Mouse (Mus musculus): ENCODE measurements at regions not wholly inside any gene's neighbourhood (a gene's known extent, or its start where the extent isn't known, plus 50 kb on each side); places are given as distances from the start of the nearest gene placed in this dataset.

- no peaks in the 10 kb centered on the region for H3K9me3 ChIP-seq (ENCODE audit: control insufficient read depth, low read length)
- WGBS, result 70% methylated on average over 2 of the region's 2 CpGs
- no peak overlapping the region for H3K4me2 ChIP-seq (replicated peaks)
- no peak for ATAC-seq (ENCODE audit: low FRiP score)
- H3K27ac ChIP-seq, result no peak overlapping the region
- 0 out of 2 replicates have a peak, but pooled peaks cover 4% of the 10 kb centered on the region for H3K4me1 ChIP-seq (replicated peaks; ENCODE audit: control insufficient read depth, insufficient read depth, low read length)
- no peak for DNase-seq (ENCODE audit: low spot score)
- no peak overlapping the region for H3K9ac ChIP-seq
- H3K27me3 ChIP-seq (ENCODE audit: control insufficient read depth, insufficient read depth, low read length), result no peaks in the 10 kb centered on the region
- no peaks in the 10 kb centered on the region for H3K36me3 ChIP-seq (replicated peaks; ENCODE audit: control insufficient read depth, insufficient read depth)
- H3K4me3 ChIP-seq (replicated peaks; ENCODE audit: low read length), result no peak overlapping the region
These were observed 182.7 kb upstream of the Mki67 start for GRCm38 (mm10) chr7:135898876-135899275.

GRCm38 (mm10) chr7:135899765-135900164 is 183.6 kb upstream of the Mki67 start:
- no peaks in the 10 kb centered on the region for H3K9me3 ChIP-seq (ENCODE audit: control insufficient read depth, low read length)
- 79% methylated on average over 5 of the region's 5 CpGs for WGBS
- no peak overlapping the region for H3K4me2 ChIP-seq (replicated peaks)
- H3K9ac ChIP-seq, result no peak overlapping the region
- ATAC-seq (ENCODE audit: low FRiP score), result no peak
- H3K4me1 ChIP-seq (replicated peaks; ENCODE audit: control insufficient read depth, insufficient read depth, low read length), result 0 out of 2 replicates have a peak, but pooled peaks cover 4% of the 10 kb centered on the region
- DNase-seq (ENCODE audit: low spot score), result no peak
- no peak overlapping the region for H3K4me3 ChIP-seq (replicated peaks; ENCODE audit: low read length)
- no peak overlapping the region for H3K27ac ChIP-seq
- H3K36me3 ChIP-seq (replicated peaks; ENCODE audit: control insufficient read depth, insufficient read depth), result no peaks in the 10 kb centered on the region
- H3K27me3 ChIP-seq (ENCODE audit: control insufficient read depth, insufficient read depth, low read length), result no peaks in the 10 kb centered on the region

GRCm38 (mm10) chr7:135900861-135901321 is 184.7 kb upstream of the Mki67 start:
- no peak for DNase-seq (ENCODE audit: low spot score)
- Histone ChIP-seq H3K27me3 (ENCODE audit: control insufficient read depth, insufficient read depth, low read length) (no peaks in the 10 kb centered on the region), H3K9ac (no peak overlapping the region), H3K4me2 (replicated peaks) (no peak overlapping the region), H3K4me1 (replicated peaks; ENCODE audit: control insufficient read depth, insufficient read depth, low read length) (0 out of 2 replicates have a peak, but pooled peaks cover 4% of the 10 kb centered on the region), H3K36me3 (replicated peaks; ENCODE audit: control insufficient read depth, insufficient read depth) (no peaks in the 10 kb centered on the region), H3K4me3 (replicated peaks; ENCODE audit: low read length) (no peak overlapping the region), H3K27ac (no peak overlapping the region), H3K9me3 (ENCODE audit: control insufficient read depth, low read length) (no peaks in the 10 kb centered on the region)
- WGBS, result 45% methylated on average over 10 of the region's 10 CpGs
- ATAC-seq (ENCODE audit: low FRiP score), result no peak

GRCm38 (mm10) chr7:135902106-135903055 is 186.2 kb upstream of the Mki67 start:
- Histone ChIP-seq H3K36me3 (replicated peaks; ENCODE audit: control insufficient read depth, insufficient read depth) (no peaks in the 10 kb centered on the region), H3K27me3 (ENCODE audit: control insufficient read depth, insufficient read depth, low read length) (no peaks in the 10 kb centered on the region), H3K27ac (no peak overlapping the region), H3K9ac (no peak overlapping the region), H3K4me1 (replicated peaks; ENCODE audit: control insufficient read depth, insufficient read depth, low read length) (0 out of 2 replicates have a peak, but pooled peaks cover 4% of the 10 kb centered on the region), H3K4me2 (replicated peaks) (no peak overlapping the region), H3K4me3 (replicated peaks; ENCODE audit: low read length) (no peak overlapping the region), H3K9me3 (ENCODE audit: control insufficient read depth, low read length) (no peaks in the 10 kb centered on the region)
- ATAC-seq (ENCODE audit: low FRiP score) (no peak), DNase-seq (ENCODE audit: low spot score) (no peak)
- WGBS, result 78% methylated on average over 13 of the region's 13 CpGs

- H3K4me1 ChIP-seq (replicated peaks; ENCODE audit: control insufficient read depth, insufficient read depth, low read length), result no peaks in the 10 kb centered on the region
- H3K36me3 ChIP-seq (replicated peaks; ENCODE audit: control insufficient read depth, insufficient read depth), result no peaks in the 10 kb centered on the region
- H3K4me3 ChIP-seq (replicated peaks; ENCODE audit: low read length), result no peak overlapping the region
- DNase-seq (ENCODE audit: low spot score) (no peak), ATAC-seq (ENCODE audit: low FRiP score) (no peak)
- no peaks in the 10 kb centered on the region for H3K27me3 ChIP-seq (ENCODE audit: control insufficient read depth, insufficient read depth, low read length)
- H3K4me2 ChIP-seq (replicated peaks), result no peak overlapping the region
- no peak overlapping the region for H3K9ac ChIP-seq
- H3K9me3 ChIP-seq (ENCODE audit: control insufficient read depth, low read length), result no peaks in the 10 kb centered on the region
- H3K27ac ChIP-seq, result no peak overlapping the region
These were observed 195.2 kb upstream of the Mki67 start for GRCm38 (mm10) chr7:135911376-135911775.

GRCm38 (mm10) chr7:135913923-135914634 is 197.9 kb upstream of the Mki67 start:
- no peak for ATAC-seq (ENCODE audit: low FRiP score)
- no peak for DNase-seq (ENCODE audit: low spot score)

GRCm38 (mm10) chr7:135923876-135924275 is 207.7 kb upstream of the Mki67 start:
- Histone ChIP-seq H3K36me3 (replicated peaks; ENCODE audit: control insufficient read depth, insufficient read depth) (no peaks in the 10 kb centered on the region), H3K27ac (no peak overlapping the region), H3K9me3 (ENCODE audit: control insufficient read depth, low read length) (no peaks in the 10 kb centered on the region), H3K4me2 (replicated peaks) (no peak overlapping the region), H3K27me3 (ENCODE audit: control insufficient read depth, insufficient read depth, low read length) (no peaks in the 10 kb centered on the region), H3K4me3 (replicated peaks; ENCODE audit: low read length) (no peak overlapping the region), H3K4me1 (replicated peaks; ENCODE audit: control insufficient read depth, insufficient read depth, low read length) (no peaks in the 10 kb centered on the region), H3K9ac (no peak overlapping the region)
- DNase-seq (ENCODE audit: low spot score) (no peak), ATAC-seq (ENCODE audit: low FRiP score) (no peak)
- WGBS, result 70% methylated on average over 7 of the region's 7 CpGs

More at GRCm38 (mm10) chr7:135913923-135914634, 197.9 kb upstream of the Mki67 start:
- Histone ChIP-seq H3K9ac (no peak overlapping the region), H3K27me3 (ENCODE audit: control insufficient read depth, insufficient read depth, low read length) (no peaks in the 10 kb centered on the region), H3K4me1 (replicated peaks; ENCODE audit: control insufficient read depth, insufficient read depth, low read length) (no peaks in the 10 kb centered on the region), H3K27ac (no peak overlapping the region), H3K36me3 (replicated peaks; ENCODE audit: control insufficient read depth, insufficient read depth) (no peaks in the 10 kb centered on the region), H3K4me2 (replicated peaks) (no peak overlapping the region), H3K4me3 (replicated peaks; ENCODE audit: low read length) (no peak overlapping the region), H3K9me3 (ENCODE audit: control insufficient read depth, low read length) (no peaks in the 10 kb centered on the region)
- 87% methylated on average over 3 of the region's 3 CpGs for WGBS

- H3K36me3 ChIP-seq (replicated peaks; ENCODE audit: control insufficient read depth, insufficient read depth), result no peaks in the 10 kb centered on the region
- WGBS, result 74% methylated on average over 4 of the region's 4 CpGs
- H3K4me3 ChIP-seq (replicated peaks; ENCODE audit: low read length), result no peak overlapping the region
- DNase-seq (ENCODE audit: low spot score) (no peak), ATAC-seq (ENCODE audit: low FRiP score) (no peak)
- H3K9me3 ChIP-seq (ENCODE audit: control insufficient read depth, low read length), result no peaks in the 10 kb centered on the region
- H3K4me2 ChIP-seq (replicated peaks), result no peak overlapping the region
- H3K4me1 ChIP-seq (replicated peaks; ENCODE audit: control insufficient read depth, insufficient read depth, low read length), result no peaks in the 10 kb centered on the region
- H3K27me3 ChIP-seq (ENCODE audit: control insufficient read depth, insufficient read depth, low read length), result no peaks in the 10 kb centered on the region
- H3K27ac ChIP-seq, result no peak overlapping the region
- H3K9ac ChIP-seq, result no peak overlapping the region
These were observed 208.5 kb upstream of the Mki67 start for GRCm38 (mm10) chr7:135924641-135925040.

GRCm38 (mm10) chr7:135930091-135930490 is 213.9 kb upstream of the Mki67 start:
- no peaks in the 10 kb centered on the region for H3K4me1 ChIP-seq (replicated peaks; ENCODE audit: control insufficient read depth, insufficient read depth, low read length)
- 76% methylated on average over 1 of the region's 1 CpGs for WGBS
- no peaks in the 10 kb centered on the region for H3K9me3 ChIP-seq (ENCODE audit: control insufficient read depth, low read length)
- ATAC-seq (ENCODE audit: low FRiP score), result no peak
- H3K4me2 ChIP-seq (replicated peaks), result no peak overlapping the region
- H3K27ac ChIP-seq, result no peak overlapping the region
- no peaks in the 10 kb centered on the region for H3K27me3 ChIP-seq (ENCODE audit: control insufficient read depth, insufficient read depth, low read length)
- no peaks in the 10 kb centered on the region for H3K36me3 ChIP-seq (replicated peaks; ENCODE audit: control insufficient read depth, insufficient read depth)
- no peak for DNase-seq (ENCODE audit: low spot score)
- H3K4me3 ChIP-seq (replicated peaks; ENCODE audit: low read length), result no peak overlapping the region
- H3K9ac ChIP-seq, result no peak overlapping the region
